Mouse (Mus musculus): ENCODE data around the gene Trim45.
A peak's percentile ranks its signal among the peaks of the same experiment; 100 is the strongest.

Gene Trim45

GRCm38 (mm10) chr3:100931332-100932076 lies 9.5 kb downstream of the Trim45 start:
- no peak for DNase-seq (ENCODE audit: low spot score)

DNA sequence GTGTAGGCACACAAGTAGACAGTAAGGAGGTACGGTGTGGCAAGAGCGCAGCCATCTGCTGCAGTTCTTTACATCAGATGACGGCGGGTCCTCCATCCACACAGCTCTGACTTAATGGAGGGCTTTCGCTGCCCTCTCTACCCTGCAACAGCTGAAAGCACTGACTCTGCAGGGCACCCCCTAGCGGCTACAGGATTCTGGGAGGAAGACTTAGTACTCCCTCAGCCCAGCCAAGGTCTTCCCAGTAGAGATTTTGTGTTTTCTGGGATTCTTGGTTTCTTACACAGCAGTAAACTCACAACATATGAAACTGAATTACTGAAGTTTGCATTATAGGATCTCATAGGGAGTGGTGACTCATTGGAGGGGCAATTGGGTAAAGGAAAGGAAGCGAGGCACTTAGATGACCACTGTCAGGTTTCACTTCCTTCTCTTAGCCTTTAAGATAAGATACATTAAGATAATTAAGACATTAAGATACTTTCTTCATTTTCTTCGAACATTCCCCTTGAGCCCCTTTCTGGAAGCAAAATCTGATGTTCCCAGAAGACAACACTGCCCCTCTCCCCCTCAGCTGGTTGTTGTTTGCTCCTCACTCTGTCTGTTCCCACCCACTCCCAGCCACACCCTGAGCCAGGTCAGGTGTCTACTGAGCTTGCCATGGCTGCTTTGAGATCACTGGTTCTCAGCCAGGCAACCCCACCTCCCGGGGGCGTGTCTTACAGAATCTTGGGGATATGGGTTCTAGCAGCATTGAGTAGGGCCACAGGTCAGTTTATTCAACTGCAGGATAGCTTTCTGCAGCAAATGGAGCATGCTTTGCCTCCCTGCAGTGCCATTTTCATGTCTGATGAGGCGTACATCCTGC lies 10.3 kb downstream of the Trim45 start:
- no peak for DNase-seq (ENCODE audit: low spot score)

DNA sequence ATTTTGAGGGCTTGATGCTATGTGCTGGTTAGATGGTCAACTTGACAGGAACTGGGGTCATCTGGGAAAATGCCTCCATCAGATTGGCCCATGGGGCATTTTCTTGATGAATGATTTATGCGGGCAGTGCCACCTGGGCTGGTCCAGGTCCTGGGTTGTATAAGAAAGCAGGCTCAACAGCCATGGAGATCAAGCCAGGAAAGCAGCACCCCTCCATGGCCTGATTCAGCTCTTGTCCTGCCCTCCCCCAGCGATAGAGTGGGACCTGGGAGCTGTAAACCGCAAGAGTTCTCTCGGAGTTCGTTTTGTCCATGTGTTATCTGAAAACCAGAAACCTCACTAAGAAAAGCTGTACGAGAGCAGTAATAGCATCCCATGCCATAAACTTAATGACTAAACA lies 13.5 kb downstream of the Trim45 start:
- no peak for DNase-seq (ENCODE audit: low spot score)

DNA sequence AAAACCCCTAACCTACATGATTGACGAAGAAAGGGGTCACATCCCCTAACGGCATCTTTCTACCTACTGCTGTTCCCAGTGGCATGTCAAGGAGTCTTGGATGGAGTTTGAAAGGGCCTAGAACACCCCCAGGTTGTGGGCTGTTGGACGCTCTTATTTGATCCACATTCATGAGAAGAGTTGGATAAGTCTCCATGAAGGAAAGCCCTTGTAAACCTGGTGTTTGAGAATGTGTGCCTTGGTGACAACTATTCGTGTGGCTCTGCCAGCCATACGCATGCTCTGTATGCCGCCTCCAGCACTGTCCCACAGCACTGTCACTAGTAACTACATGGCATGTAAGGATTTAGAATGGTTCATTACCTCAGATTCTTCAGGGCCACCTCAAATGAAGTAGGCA lies 14.2 kb downstream of the Trim45 start:
- DNase-seq (ENCODE audit: low spot score) = no peak

GRCm38 (mm10) chr3:100938211-100938610 lies 16.2 kb downstream of the Trim45 start:
- DNase-seq (ENCODE audit: low spot score) = no peak

GRCm38 (mm10) chr3:100940496-100941037 lies 18.6 kb downstream of the Trim45 start:
- no peak for DNase-seq (ENCODE audit: low spot score)

DNA sequence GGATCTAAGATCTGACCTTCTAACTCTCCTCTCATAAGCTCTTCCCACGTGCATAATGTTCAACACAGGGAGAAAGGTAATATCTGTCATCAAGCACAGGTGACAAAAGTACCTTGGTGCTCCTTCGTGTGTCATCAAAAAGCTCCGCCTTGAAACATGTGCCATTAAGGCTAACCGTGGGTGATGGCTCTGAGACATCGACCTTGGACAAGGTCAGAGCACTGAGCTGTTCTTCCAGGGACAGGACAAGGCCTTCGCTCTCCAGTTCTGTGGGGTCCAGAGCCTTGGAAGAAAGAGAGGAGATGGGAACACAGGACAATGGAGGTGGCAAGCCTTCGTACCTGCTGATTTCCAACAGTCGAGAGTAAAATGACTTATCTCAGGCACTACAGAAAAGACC lies 25.3 kb downstream of the Trim45 start:
- no peak for DNase-seq (ENCODE audit: low spot score)

GRCm38 (mm10) chr3:100951531-100951930 lies 29.5 kb downstream of the Trim45 start:
- DNase-seq (ENCODE audit: low spot score) = no peak

- no peak for DNase-seq (ENCODE audit: low spot score)
These were observed 32.6 kb downstream of the Trim45 start for GRCm38 (mm10) chr3:100954616-100955015.

DNA sequence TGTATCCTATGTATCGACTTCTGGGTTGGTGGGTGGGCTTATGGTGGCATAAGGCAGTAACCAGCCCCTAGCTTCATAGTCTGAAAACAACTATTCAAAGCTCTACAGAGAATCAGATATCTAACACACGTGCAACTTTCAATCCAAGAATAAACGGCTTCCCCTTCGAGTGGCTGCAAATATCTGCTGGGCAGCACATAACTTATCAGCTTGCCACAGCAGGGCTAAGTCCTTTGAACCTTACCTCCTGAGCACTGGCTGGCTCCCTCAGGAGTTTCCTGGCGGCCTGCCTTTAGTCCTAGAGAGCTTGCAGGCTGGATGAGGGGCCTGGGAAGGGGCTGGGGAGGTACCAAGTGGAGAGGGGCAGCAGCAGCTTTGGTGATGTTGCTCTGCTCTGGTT lies 39.0 kb downstream of the Trim45 start:
- DNase-seq (ENCODE audit: low spot score) = no peak

DNA sequence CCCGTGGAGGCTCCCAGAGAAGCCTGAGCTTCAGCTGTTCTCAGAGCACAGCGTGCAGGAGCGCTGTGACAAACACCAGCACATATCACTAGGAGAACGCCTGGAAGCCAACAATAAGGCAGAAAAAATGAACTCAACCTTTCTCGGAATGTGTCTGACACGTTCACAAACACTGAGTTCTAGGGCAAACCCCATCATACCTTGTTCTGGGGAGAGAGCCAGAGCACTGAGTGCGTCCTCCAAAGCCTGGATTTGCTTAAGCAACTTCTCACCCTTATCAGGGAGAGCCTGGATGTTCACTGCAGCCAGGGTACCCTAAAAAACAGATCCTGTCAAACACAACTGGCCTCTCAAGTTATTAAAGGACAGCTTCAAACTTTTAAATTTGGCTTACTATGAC lies 39.5 kb downstream of the Trim45 start:
- DNase-seq (ENCODE audit: low spot score) = no peak

DNA sequence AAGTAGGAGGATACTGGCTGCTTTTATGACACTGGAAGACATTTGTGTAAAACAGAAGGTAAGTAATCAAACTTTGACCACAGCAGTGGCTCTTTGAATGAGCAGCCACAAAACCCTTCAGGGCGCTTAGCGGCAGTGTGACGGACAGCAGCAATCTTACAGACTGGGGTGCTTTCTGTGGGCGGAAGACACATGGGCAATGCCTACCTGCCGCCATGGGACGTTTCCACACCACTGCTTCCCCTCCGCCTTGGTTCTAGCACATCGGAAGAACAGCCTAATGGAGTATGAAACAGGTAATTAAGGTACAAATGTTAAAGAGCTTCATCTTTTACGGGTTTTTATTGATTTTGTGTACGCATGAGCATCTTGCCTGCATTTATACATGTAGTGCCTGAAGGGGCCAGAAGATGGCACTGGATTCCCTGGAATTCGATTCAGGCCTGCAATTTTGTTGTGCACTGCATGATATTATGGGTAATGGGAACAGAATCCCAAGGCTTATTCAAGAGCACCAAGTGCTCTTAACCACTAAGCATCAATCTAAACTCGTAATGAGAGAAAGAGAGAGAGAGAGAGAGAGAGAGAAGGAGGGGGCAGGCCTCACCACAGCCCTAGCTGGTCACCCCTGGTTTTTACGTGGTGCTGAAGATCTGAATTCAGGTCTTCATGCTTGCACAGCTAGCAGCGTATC lies 42.0 kb downstream of the Trim45 start:
- peak; percentile 63 for DNase-seq (ENCODE audit: low spot score)

DNA sequence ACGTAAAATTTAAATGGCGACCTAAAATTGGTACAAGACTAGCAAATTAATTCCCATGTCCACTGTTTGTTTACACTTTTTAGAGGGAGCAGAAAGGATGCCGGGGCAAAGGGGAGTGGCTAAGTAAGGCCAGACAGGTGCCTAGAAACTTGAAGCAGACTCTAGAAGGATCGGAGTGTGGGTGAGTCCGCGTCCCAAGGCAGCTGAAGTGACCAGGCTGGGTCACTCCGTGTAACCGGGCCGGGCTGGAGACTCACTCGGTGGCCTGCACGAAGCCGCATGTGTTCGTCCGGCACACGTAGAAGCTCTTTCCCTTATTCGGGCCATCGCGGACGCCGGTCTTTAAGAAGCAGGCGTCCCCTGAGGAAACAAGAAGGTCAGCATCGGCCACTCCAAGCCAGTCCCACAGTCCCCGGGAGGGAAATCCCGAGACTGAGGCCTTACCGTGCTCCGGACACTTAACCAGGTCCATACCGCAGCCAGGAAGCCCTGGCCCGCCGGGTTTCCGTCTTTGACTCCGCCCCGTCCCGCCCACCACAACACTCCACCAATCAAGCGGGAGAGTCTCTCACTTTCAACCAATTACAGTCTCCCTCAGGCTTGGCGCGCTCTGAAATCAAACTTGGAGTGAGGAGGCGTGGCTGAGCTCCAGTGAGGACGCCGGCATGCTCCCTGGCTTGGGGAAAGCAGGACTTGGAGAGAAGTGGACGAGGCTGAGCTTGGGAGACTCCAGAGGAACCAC lies 47.3 kb downstream of the Trim45 start, which contains the start of gene Ttf2:
Gene Ttf2, minus strand, starts transcription at position 488 of the 742 bp plus-strand sequence.
- DNase-seq (ENCODE audit: low spot score) = peak; percentile 96

DNA sequence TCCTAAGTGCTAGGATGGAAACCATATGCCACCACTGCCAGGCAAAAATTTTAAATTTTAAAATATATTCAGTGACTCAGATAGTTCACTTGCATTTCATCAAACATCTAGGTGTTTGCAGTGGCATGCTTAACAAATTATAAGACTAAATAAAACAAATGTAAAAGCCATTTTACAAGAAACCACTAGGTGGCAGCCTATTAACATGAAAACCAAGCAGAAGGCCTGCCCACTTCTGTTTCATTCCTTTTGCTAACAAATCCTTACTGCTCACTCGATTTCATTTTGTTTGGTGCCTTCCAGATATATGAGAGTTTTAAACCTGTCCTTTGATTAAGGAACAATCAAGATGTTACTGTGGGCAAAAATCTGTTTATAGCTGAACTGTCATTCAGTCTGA lies 51.9 kb downstream of the Trim45 start:
- DNase-seq (ENCODE audit: low spot score) = peak; percentile 73

DNA sequence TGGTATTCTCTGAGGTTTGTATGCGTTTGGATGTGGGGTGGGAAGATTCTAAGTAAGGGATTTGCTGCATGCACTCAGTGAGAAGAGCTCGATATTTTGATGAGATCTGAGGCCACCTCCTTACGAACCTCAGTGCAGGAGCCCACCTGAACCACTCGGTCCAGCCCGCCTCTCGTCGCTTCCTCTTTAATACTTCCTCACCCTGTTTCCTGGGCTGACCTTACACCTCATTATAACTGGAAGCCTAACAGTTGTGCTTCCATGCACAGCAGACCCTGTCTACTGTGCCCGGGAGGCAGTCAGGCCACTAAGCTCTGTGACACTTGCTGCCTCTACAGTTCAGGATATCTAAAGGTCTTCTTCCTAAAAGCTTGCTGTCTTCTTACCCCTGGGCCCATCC lies 57.3 kb downstream of the Trim45 start:
- DNase-seq (ENCODE audit: low spot score) = no peak

Measured in adipocyte (in vitro differentiated cells).